Mouse (Mus musculus) heart, postnatal 25 days (tissue): ENCODE data around the gene Zfp626. TPM values are rescaled to one million over a fixed set of nuclear protein-coding genes. Genes with fewer than 3 reads are reported as not detected.
"Not testable (repeated sequence)": the region's sequence is repeated elsewhere in the genome, so short reads cannot be mapped to it uniquely, and the experiment has no call there.

Experiments used
- DNase-seq: peaks from one replicate; pipeline ENCODE4 v3.0.0; 2022; ENCODE audit warnings: low spot score
- intact Hi-C: fragments of 180-260 bp; cut with DNase I; formaldehyde crosslinking; loops from one replicate; pipeline ENCODE4 v1.15.1; 2025
- total RNA-seq, 2 experiments: library from RNA; stranded (reverse); gene quantifications; 2 replicates each; pipeline ENCODE4 v1.2.3; 2021

Gene Zfp626
- total RNA-seq, 2 experiments from 2014 or later: 5.5 to 6.2 TPM

DNA sequence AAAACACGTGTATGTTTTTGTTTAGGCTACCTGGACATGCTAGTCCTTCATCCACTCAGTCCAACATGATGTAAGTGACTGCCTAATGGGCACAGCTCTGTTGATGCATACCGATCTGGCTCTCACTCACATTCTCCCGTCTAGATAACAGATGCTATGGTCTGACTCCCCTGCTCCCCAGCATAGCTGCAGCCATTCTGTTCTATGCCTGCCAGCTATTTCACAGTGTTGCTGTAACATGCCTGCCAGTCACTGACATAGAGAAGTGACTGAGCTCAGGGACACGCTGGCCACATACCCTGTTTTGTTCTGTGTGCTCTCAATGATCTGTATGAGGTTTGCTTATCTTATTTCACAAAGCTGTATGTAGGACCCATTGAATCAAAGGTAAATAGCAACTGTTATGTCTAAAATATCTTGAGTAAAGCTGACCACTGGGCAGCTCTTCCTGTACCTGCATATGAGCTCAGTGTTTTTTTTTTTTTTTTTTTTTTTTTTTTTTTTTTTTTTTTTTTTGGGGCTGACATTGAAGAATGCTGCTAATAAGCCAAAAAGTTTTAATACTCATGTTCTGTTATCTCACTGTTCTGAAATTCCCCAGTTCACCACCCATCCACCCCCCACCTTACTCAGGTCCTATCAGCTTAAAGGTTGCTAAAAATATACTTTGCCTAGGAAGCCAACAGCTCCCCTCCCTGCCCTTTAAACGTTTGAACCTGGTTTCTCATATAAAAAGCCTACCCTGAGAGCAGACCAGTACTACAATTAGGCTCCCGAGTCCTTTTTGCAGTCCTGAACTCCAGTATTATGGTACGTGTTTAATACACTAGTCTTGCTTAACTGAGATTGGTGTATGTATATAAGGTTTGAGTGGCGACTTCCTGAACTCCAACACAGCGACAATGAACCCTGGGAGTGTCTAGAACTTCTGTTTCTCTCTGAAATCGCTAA lies 52.6 kb downstream of the Zfp626 start:
- no peak for DNase-seq
- intact Hi-C loops: loop anchor here (2.0 kb wide), 1 partner anchor 21 kb away; the partner anchor contains the start of gene Zfp59

DNA sequence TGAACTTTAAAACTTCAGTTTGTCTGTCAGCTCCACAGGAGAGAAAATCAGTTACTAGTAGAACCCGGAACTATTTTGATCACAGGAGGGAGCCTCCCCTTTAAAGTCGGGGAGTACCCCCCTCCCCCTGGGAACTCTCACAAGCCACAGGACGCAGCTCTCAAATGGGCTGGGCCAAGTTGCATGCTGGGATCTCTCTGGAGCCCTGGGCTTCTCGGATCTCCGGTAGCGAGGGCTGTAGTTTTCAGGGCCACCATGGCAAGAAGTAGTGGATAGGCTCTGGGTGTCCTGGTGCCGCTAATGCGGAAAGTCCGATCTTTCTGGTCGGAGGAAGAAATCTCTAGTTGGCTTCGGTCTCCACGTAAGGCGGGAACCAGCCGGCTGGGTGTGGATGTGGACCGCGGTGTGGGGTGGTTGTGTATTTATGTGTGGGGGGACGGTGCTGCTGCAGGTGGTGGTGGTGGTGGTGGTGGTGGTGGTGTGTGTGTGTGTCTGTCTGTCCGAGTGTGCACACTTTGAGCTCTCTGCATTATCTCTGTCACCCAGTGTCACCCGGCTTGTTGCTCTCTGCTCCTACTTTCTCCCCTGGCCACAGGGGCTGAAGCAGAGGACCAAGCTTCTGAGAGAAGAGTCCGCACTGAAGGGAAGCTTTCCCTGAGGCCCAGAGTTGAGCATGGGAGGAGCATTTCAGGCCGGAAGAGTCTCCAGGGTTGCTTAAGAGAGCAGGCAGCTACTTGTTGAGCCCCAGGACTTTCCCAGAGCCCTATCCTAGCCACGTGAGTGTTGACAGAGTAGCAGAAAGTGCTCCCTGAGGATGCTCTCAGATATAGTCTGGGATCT lies 53.6 kb downstream of the Zfp626 start:
- peak; percentile 71 for DNase-seq
- intact Hi-C loops: loop anchor here (2.0 kb wide), 1 partner anchor 22 kb away; the partner anchor contains the start of gene Zfp59

DNA sequence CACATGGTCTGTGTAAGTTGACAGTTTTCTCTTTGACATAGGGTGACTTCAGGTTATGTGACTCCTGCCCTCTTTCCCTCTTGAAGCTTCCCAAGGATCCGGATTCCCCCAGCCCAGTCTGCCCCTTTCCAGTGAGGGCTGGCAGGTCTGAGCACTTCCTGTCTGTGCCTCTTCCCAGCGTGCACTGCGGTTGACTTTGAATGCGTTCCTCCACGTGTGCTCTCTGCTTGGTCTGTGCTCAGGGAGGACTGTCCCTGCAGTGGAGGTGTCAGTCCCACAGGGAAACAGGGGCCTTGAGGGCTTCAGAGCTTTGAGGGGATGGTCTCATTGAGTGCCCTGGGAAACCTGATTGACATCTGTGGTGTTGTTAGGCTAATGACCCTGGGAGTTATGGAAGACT lies 55.6 kb downstream of the Zfp626 start:
- intact Hi-C loops, DNase-seq: not testable (repeated sequence)

Other genes starting within 250 kb of the Zfp626 start
- gene Akt2, start 215.6 kb upstream of the Zfp626 start, total RNA-seq: 100 to 1,000 TPM; 166 to 177 TPM
- not detected for gene Ttc9b, start 153.3 kb upstream of the Zfp626 start, total RNA-seq
- 10 to 100 TPM; 21.9 to 22.2 TPM for gene Map3k10, start 132.6 kb upstream of the Zfp626 start, total RNA-seq
- under 1 TPM; 0.39 to 0.88 TPM for gene Zfp607b, start 117.9 kb upstream of the Zfp626 start, total RNA-seq
- gene Zfp60, start 75.8 kb upstream of the Zfp626 start, total RNA-seq: 1 to 10 TPM; 8.2 to 8.9 TPM
- gene Zfp59, start 31.4 kb downstream of the Zfp626 start, total RNA-seq: 1 to 10 TPM; 2.6 to 3.1 TPM
- gene Zfp607a, start 50.3 kb downstream of the Zfp626 start, total RNA-seq: 1 to 10 TPM; 3.3 to 3.5 TPM
- gene Zfp974, start 122.3 kb downstream of the Zfp626 start, total RNA-seq: 1 to 10 TPM; 6.2 to 6.6 TPM
- 1 to 10 TPM; 7.3 to 8.7 TPM for gene Zfp780b, start 172.0 kb downstream of the Zfp626 start, total RNA-seq
- gene Zfp850, start 206.9 kb downstream of the Zfp626 start, total RNA-seq: under 1 TPM; 0.75 to 0.94 TPM
- gene Psmc4, start 242.9 kb downstream of the Zfp626 start, total RNA-seq: 10 to 100 TPM; 86.9 to 94.6 TPM